Mouse (Mus musculus) adipocyte (in vitro differentiated cells): ENCODE results near the gene Thtpa.

Experiments used
- DNase-seq: peaks from one replicate; pipeline ENCODE4 v3.0.0-alpha.2; 2016; ENCODE audit warnings: low spot score

The Thtpa gene

DNA sequence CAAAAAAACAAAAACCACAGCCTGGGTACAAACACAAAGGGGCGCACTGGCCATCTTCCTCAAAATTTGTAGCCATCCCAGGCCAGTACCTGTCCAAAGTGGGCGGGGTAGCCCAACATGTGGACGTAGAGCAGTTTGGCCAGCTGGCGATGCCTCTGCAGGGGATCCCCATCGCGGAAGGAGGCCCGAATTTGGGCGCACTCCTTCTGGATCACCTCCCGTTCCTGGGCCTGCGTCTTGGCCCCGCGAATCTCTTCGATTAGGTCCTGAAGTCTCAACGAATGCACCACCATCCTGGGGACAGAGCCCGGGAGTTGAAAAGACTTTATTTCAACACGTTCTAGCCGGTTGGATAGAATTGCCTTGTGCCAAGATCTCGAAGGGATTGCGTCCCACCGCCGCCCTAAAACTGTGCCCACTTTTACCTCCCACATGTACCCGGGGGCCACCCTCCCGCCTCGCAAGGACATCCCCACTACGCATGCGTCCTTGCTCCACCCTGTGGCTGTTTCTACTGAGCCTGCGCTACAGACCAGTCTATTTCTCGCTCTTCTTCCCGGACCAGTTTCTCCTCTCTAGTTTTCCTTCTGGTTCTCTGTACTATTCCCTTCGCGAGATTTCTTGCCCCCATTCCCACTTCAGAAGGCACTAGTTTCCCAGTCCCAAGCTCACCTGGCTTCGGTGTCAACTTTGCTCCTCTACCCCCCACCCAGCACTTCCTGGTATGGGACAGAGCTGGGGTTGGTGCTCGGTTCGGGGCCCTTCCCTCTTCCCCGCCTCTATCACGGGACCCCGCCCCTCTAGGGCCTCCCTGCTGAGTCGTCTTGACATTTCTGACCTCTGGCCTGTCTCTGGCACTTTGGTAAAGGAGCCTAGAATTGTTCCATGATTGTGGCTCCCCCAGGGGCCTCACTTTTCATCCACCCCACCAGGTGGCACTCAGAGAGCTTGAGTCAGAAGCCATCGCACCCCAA, 11.5 kb downstream of the Thtpa start, which contains the start of gene Ap1g2:
Gene Ap1g2 (minus strand): TSS at position 758 of the 974 bp plus-strand sequence.
- DNase-seq: peak; percentile 85

DNA sequence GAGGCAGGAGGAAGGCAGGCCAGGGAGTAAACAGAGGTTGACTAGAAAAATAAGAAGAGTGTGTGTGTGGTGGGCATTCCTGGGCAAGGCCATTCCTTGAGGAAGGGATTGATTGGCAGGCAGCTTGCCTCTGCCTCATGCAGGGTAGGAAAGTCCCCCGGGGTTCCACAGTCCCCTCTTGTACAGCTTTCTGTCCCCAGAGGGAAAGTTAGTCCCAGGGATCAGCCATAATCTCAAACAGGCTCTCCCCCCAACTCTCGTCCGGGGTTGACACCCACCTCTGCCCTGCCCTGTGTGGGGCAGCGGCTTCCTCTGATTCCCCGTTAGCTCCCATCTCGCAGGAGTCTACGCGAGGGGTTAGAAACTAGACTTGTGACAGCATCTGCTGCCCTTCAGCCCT, 12.4 kb downstream of the Thtpa start:
- no peak for DNase-seq

DNA sequence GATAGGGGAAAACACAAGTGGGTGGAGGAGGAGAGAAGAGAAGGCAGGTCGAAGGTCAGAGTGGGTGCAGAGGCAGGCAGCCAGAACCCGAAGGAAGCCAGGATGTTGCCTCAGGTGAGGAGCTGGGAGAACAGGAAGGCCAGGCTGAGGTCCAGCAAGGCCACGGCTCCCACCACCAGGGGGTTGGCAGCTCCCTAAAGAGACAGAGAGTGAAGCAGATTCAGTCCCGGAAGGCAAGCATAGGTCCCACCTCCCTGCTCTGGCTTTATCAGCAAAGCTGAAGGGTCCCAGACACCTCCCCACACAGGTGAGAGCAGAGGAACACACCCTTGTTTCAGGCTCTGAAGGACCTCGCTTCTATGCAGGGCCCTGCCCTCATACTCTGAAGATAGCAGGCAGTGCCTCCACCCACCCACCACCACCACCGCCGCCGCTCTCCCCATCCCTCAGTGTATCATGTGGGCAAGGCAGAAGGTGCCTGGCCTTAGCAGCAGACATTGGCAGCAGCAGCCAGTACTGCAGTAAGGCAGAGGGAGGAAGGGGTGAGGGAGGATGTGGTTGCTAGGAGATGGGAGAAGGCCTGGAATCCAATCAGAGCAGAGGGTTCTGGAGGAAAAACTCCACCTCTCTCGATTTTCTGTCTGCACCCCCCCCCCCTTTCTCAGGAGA, 13.8 kb downstream of the Thtpa start:
- no peak for DNase-seq

DNA sequence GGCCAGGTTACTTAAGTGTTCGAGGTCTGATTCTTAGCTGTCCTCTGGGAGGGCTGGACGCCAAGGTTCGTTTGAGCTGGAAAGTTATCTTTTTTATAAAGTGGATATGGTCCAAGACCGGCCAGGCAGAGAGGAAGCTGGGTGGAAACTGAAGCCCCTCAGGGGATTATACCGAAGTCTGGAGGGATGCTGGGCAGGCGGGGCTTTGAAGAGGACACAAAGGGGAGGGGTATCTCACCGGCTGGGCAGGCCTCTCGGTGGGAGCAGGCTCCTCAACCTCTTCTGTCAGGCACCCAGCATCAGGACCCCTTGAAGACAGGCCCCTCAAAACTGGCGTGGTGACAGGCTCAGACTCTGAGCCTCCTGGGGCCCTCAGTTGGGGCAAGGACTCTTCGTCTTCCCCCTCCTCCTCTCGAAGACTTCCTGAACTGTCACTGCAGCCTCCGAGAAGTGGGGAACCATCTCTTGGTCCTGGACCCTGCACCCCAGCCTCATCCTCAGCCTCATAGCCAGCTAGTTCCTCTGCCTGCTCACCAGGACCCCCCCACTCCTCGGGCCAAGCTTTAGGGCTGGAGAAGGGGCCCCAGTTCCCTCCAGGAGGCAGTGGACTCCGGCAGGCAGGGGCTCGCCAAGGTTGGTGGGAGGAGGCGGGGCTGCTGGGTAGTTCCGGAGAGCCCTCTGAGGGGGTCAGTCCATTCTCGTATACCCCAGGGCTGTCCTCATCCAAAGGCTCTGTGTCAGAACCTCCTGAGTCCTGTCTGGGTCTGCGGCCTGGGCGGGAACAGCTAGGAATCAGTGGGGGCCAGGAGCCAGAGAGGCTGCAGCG, 14.7 kb downstream of the Thtpa start:
- DNase-seq: no peak

DNA sequence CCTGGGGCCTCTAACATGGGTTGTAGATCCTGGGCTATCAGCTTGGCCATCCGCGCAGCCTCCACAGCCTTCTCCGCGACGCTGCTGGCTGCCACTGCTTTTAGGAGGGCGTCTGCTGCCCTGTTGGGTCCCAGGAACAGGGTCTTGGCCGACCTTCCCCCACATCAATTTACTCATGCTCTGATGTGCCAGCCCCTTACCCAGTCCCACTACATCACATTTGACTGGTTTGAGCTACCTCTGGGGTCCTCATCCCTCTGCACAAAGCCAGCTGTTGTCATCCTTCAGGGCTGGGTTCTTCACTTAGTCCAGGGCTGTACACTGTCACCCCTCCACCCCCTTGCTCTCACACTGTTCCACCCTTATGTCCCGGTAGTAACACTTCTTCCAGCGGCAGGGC, 15.5 kb downstream of the Thtpa start:
- no peak for DNase-seq

DNA sequence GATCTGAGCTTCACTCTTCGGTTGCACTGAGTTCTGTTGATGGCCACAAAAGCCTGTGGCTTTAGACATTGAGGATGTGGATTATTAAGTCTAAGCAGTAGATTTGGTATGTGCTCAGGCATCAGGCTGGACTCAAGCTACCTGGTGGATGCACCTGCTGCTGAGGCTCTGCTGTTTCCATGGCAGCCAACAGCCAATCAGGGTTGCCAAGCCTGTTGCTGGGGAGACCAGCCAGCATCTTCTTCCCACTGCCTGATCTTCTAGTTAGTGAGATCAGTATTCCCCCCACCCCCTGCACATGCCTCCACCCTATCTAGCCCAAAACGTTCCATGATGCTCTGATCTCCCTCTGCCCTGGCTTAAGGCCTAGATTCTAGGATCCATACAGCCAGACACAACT, 17.1 kb downstream of the Thtpa start:
- DNase-seq: no peak

DNA sequence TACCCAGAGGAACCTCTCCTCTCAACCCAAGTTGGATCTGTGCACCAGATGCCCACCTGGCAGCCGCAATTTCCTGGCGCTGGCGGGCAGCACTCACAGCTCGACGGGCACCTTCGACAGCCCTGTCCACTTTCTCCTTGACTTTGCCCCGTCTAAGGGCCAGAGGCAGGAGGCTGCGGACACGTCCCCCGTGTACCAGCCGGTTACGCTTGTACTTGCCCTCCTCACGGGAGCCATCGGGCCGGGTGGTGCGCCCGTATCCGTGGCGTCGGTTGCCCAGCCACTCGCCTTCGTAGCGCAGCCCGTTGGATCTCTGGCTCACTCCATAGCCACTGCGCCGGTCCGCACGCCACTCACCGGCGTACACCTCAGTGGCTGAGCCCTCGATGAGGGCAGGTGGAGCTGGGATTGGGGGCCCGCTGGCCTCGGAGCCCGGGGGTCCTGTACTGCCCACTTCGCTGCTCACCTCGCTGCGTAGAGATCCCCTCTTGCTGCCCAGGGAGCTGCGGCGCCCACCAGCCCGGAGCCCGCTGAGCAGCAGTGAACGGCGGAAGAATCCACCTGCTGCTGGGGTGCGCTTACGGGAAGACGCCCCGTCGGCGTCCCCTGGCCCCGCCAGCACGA, 18.9 kb downstream of the Thtpa start:
- no peak for DNase-seq

DNA sequence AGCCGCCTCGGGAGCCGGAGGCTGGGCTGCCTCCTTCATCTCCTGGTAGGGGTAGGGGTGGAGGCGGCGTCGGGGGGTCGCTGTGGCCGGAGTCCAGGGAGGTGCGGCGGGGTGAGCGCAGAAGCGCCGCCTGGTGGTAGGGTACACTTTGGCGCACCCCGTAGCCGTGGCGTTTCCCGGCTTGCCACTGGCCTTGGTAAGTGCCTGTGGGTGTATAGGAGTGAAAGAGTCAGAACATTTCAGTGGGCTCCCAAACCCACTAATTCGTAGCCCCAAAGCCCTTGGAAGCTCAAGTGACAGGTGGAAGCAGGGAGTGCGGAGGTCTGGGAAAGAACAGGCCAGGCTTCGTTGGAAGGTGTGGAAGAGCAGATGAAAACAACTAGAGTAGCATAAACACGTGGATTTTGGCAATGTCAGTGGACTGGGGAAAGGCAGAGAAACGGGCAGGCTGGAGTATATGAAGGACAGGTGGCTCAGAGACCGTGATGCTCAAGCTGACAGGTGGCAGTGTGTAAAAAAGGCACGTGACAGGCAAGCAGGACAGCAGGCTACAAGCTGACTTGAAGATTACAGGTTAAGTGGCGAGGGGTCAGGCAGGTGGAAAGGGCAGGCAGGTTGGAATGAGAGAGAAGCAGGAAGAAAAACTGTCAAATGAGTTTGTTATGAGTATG, 19.5 kb downstream of the Thtpa start:
- no peak for DNase-seq

DNA sequence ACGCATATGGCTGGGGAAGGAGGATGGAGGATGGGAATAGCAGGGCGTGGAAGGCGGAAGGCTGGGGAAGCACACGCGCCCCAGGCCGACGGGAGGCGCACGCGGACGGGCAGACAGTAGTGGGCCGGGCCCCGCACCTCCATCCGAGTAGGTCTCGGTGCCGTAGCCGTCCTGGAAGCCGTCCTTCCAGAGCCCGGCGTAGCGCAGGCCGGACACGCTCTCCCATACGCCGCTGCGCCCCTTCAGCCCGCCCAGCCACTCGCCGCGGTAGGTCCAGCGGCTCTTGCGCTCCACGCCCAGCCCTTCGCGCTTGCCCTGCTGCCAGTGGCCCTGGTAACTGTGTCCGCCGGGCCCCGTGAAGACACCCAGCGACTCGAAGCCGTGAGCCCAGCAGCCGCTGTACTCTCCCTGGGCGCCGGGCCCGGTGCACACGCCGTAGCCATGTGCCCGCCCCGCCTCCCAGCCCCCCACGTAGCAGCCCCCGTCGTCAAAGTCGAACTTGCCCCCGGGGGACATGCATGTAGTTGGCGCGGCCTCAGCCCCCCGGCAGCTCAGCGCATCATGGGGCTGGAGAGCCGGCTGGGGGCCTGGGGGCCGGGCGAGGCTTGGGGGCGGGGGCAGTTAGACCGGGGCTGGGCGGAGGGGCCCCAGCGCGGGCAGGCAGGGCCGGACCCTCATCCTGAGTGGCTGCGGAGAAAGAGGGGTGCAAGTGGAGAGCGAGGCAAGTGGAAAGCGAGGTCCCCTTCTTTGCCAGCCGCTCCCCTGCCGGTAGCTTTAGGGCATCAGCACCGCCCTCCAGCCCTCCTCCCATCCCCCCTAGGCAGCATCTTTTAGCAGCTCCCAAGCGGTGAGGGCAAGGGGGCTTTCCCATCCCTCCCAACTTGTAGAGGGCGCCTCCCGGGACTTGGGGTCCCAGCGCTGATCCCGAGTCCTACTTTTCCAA, 20.4 kb downstream of the Thtpa start:
- no peak for DNase-seq

DNA sequence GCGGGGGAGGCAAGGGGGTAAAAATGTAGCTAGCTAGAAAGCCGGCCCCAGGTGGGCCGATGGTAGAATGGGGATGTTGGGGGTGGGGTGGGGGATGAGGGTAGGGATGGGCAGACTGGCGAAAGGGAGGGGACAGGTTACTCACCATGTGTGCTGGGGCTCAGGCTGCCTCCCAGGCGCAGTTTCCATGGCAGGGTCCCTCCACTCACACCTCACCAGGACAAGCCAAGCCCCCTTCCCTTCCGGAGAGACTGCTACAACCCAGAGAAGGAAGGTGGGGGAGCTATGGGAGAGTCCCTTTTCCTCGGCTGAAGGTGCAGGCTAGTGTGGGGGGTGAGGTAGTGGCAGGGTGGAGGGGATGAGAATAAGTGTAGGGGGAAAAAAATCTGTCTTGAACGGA, 21.3 kb downstream of the Thtpa start:
- DNase-seq: no peak

DNA sequence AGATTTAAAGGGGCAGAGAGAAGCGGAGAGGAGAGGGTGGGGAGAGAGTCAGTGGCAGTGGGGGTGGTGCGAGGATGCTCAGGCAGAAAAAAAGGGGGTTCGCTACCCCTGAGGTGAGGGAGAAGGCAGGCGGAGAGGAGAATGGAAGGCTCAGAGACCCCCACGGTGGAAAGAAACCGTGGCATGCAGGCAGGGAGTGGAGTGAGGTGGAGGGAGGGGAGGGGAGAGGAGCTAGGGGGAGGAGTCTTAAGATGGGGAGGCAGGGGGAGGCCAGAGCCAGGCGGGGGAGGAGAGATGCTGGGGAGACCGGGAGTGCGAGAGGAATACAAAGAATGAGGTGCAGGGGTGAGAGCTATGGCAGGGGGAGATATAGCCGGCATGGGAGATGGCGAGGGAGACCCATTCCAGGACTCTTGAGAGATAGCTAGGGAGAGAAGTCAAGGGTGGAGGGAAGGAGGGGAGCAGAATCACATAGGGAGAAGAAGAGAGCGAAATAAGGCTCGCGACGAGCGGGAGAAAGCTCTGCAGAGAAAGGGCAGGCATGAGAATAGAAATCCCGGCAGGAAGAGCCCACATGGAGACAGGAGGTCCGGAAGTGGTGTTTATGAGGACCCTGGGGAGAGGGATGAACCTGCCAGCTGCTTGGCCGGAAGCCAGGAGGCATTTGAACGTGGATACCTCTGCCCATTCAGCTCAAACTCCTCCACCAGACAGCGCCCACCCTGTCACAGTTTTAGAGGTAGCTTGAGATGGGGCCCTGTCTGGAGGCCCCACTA, 22.0 kb downstream of the Thtpa start, which contains the start of gene Jph4:
Gene Jph4 (minus strand): TSS at position 511 of the 776 bp plus-strand sequence.
- no peak for DNase-seq

DNA sequence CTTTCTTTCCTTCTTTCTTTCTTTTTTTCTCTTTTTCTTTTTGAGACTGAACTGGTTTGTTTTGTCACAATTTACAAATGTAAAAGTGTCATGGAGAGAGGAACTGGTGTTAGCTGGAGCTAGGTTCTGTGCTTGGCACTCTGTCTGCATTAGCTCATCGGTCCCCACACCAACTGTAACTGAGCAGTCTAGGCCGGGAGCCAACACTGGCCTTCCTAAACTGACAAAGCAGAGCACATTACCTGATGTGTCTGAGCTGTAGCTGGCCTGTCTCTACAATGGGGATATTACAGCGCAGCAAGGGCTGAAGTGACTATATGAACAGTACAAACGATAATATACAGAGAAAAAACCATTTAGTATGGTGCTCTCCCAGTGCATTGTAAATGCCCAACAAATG, 24.3 kb downstream of the Thtpa start:
- DNase-seq: peak; percentile 67

DNA sequence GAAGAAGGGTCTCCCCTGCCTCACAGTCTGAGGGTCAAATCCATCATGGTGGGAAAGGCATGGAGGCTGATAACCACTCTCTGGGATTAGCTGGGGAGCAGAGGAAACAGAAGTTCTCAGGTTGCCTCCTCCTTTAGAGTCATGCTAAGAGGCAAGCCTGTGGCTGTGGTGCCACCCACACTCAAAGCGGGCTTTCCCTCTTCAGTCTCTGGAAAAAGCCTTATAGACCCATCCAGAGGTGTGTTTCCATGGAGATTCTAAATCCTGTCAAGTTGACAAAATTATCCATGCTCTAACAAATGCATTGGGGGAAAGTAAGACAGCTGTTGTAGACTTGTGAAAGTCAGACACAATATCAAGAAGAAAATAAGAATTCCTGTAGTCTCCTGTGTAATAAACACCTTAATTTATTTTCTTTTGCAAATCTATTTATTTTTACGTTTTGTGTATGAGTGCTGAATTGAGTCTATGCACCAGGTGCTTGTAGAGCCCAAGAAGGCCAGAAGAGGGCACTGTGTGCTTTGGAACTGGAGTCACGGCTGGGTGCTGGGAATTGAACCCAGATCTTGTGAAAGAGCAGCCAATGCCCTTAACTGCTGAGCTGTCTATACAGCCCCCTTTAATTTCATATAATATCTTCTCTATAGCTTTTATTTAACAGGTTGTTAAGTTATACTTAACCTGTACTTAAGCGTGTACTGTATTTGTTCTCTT, 25.0 kb downstream of the Thtpa start:
- DNase-seq: no peak

DNA sequence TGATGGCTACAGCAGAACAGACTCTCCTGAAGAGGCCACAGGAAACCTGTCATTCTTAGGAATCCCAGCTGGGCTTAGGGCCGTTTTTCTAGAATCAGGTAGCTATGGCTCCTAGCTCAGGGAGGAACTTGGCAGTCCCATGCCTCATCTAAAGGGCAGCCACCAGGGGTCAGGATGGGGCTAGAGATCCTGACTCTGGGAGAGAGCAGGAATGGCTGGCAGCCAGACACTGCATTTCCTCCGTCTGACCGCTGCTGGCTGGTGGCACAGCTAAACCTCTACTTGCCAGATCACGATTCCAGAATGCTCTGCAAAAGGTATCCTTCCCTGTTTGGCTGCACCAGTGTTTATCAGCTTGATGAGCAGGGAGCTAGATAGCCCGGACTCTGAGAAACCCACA, 27.4 kb downstream of the Thtpa start:
- DNase-seq: peak; percentile 89

DNA sequence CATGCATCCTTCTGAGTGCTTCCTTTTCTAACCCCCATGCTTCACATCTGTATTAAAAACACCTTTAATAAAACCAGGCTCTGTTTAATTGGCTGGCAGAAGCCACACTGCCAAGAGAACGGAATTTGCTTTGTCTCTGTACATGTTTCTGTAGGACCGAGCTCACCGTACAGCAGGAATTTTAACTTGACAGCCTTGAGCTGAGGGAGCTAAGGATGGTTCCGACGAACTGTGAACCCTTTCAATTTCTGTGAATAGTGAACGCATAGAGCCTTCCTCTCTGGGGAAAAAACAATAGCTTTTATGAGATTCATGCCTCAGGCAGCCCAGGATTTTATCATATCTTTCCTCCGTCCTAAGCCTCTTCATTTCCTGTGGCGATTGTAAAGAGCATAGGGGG, 27.8 kb downstream of the Thtpa start:
- no peak for DNase-seq

DNA sequence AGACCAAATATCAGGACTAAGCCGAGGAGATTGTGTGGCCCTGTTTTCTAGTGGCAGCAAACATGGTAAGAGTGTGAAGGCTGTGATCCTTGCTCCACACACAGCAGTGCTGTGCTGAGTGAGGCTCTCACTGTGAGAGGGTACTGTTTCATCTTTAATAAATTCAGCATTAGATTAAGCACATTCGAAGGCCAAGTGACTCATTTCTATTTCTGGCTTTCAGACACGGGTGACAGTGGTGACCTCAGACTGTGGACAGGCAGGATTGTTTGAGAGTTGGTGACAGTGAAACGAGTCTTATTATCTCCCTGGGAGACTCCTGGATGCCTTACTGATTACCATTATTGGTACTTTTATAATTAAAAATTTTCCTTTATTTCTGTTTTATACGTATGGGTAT, 31.1 kb downstream of the Thtpa start:
- DNase-seq: no peak

DNA sequence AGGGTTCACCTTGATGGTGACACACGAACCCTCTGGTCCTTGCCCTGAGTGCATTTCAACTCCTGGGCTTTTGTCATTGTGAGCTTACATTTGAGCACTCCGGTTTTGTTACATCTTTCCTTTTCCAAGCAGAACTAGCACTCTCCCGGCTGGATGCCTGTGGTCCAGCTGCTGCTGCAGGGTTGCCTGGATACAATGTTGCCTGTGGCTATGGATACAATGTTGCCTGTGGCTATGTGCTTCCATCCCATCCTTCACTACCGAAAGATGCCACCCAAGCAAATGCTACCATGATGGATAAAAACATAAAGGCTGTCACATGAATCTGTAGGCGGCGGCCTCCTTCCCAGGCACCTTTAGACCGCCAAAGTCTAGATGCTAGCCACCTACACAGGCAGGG, 31.9 kb downstream of the Thtpa start:
- no peak for DNase-seq

DNA sequence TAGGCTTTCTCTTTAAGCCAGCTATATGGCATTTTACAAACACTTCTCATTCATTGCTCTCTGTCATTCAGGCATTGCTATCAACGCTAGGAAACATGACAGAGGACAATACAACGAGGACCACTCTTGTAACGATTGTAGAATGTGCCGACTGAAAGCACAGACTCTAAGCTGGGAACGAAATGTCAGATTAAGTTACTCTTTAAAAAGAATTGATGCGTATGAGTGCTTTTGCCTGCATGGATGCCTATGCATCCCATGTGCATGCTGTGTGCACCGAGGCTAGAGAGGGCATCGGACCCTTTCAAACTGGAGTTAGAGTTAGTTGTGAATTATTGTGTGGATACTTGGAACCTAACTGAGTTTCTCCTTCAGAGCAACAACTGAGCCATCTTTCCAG, 41.1 kb downstream of the Thtpa start:
- DNase-seq: no peak

DNA sequence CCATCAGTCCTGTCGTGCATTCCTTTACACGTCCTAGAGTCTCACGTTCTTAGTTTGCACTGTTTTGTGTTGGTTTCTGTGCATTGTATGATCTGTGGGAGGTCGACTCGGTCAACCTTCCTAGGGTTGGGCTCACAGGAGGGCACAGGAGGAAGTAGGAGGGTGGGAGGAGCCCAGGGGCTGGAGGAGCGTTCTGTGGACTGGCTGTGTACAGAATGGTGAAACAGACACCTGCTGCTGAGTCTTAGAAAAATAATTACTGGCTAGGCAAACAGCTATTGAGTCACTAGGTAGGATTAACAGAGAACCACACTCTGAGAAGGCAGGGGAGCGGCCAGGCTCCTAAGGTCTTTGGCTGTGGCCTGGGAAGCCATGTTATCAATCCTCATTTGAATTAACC, 44.7 kb downstream of the Thtpa start:
- DNase-seq: no peak
